Mouse (Mus musculus) heart, embryonic 10.5 days (tissue): Measurements from ENCODE around the gene Cass4. TPM values are rescaled to one million over a fixed set of nuclear protein-coding genes. Genes with fewer than 3 reads are reported as not detected.

Experiments
- DNase-seq: peaks from one replicate; pipeline ENCODE4 v3.0.0-alpha.2; 2017; ENCODE audit warnings: low spot score
- H3K27ac ChIP-seq: fragments of 300-500 bp; sonication (generic); 2 replicates; pipeline ENCODE4 v1.5.1; 2016; ENCODE audit warnings: mild to moderate bottlenecking
- H3K27me3 ChIP-seq: fragments of 300-500 bp; sonication (generic); 2 replicates; pipeline ENCODE4 v1.6.1; 2016; ENCODE audit warnings: mild to moderate bottlenecking; ENCODE audit not compliant: poor library complexity, insufficient read depth, severe bottlenecking
- H3K36me3 ChIP-seq: fragments of 300-500 bp; sonication (generic); 2 replicates; pipeline ENCODE4 v1.6.1; 2016; ENCODE audit warnings: mild to moderate bottlenecking, moderate library complexity
- H3K4me1 ChIP-seq: fragments of 300-500 bp; sonication (generic); 2 replicates; pipeline ENCODE4 v1.6.1; 2016; ENCODE audit warnings: mild to moderate bottlenecking
- H3K4me3 ChIP-seq: fragments of 300-500 bp; sonication (generic); 2 replicates; pipeline ENCODE4 v1.5.1; 2016; ENCODE audit warnings: mild to moderate bottlenecking, moderate library complexity
- H3K9me3 ChIP-seq: fragments of 300-500 bp; sonication (generic); 2 replicates; pipeline ENCODE4 v1.6.1; 2016; ENCODE audit warnings: mild to moderate bottlenecking, moderate library complexity
- WGBS: fragments of 180-500 bp; shearing (Covaris S2); methylation state at CpG from one replicate; pipeline ENCODE4 v1.1.7; 2016; 5-methylcytosine and 5-hydroxymethylcytosine counted together
- polyA plus RNA-seq: library from polyadenylated mRNA; unstranded; fragments of >200 nt; fragmentation: Nextera tagmentation; extraction: Ambion mirVana; gene quantifications from 2 replicates; pipeline ENCODE4 v1.2.1, GENCODE M21; 2016

Cass4 gene
- polyA plus RNA-seq, 1 experiment from 2014 or later = 0.20 TPM

GRCm38 (mm10) chr2:172452458-172452857 is 58.9 kb downstream of the Cass4 start:
- 87% methylated on average over 10 of the region's 10 CpGs for WGBS

GRCm38 (mm10) chr2:172458496-172458895 is 64.9 kb downstream of the Cass4 start, which contains the start of gene Gcnt7:
Gcnt7 (minus strand) TSS chr2:172458596.
- 85% methylated on average over 11 of the region's 11 CpGs for WGBS
- peaks cover 16% of the 10 kb centered on the region; the same call in 1 of the 2 replicates for H3K4me1 ChIP-seq
- no peak within 1 kb of the TSS for H3K27ac ChIP-seq
- no peaks in the 10 kb centered on the region for H3K27me3 ChIP-seq
- no peak within 1 kb of the TSS for H3K4me3 ChIP-seq
- no peak for DNase-seq
- H3K36me3 ChIP-seq = peaks cover 47% of the 10 kb centered on the region
- no peaks in the 10 kb centered on the region for H3K9me3 ChIP-seq

More at GRCm38 (mm10) chr2:172452458-172452857, 58.9 kb downstream of the Cass4 start:
- DNase-seq = no peak
- Histone ChIP-seq H3K9me3 (no peaks in the 10 kb centered on the region), H3K4me1 (no peaks in the 10 kb centered on the region), H3K27ac (no peak overlapping the region), H3K4me3 (no peak overlapping the region), H3K27me3 (no peaks in the 10 kb centered on the region), H3K36me3 (peaks cover 69% of the 10 kb centered on the region)

- Histone ChIP-seq H3K4me1 (peaks cover 16% of the 10 kb centered on the region; the same call in 1 of the 2 replicates), H3K4me3 (no peak overlapping the region), H3K9me3 (no peaks in the 10 kb centered on the region), H3K27me3 (no peaks in the 10 kb centered on the region), H3K27ac (no peak overlapping the region), H3K36me3 (peaks cover 58% of the 10 kb centered on the region)
- DNase-seq = no peak
- WGBS = 70% methylated on average over 2 of the region's 2 CpGs
These were observed 67.1 kb downstream of the Cass4 start for GRCm38 (mm10) chr2:172460647-172461046.

DNA sequence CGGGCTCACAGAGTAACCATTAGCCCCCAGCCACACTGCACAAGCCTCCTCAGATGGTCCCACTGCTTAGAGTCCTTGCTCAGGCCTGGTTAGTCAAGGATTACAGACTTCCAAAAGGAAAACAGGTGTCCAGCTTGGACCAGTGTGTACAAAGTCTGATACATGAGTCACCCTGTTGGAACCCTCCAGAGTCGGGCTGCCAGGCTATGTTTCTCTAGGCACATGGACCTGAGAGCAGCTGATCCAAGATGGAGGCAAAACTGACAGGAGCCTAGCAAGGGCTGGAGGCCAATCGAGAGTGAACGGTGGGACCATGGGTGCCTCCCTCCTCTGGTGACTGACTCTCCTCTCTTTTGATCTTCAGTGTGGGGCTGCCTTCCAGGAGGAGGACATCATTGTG is 69.2 kb downstream of the Cass4 start:
- peaks cover 16% of the 10 kb centered on the region; the same call in 1 of the 2 replicates for H3K4me1 ChIP-seq
- no peak overlapping the region for H3K4me3 ChIP-seq
- WGBS = 90% methylated on average over 4 of the region's 4 CpGs
- DNase-seq = no peak
- peaks cover 69% of the 10 kb centered on the region for H3K36me3 ChIP-seq
- H3K27ac ChIP-seq = no peak overlapping the region
- no peaks in the 10 kb centered on the region for H3K27me3 ChIP-seq
- H3K9me3 ChIP-seq = no peaks in the 10 kb centered on the region

- Histone ChIP-seq H3K4me1 (0 out of 2 replicates have a peak, but pooled peaks cover 3% of the 10 kb centered on the region), H3K9me3 (no peaks in the 10 kb centered on the region), H3K27me3 (no peaks in the 10 kb centered on the region), H3K36me3 (peaks cover 72% of the 10 kb centered on the region), H3K4me3 (no peak overlapping the region), H3K27ac (no peak overlapping the region)
- WGBS = 92% methylated on average over 11 of the region's 11 CpGs
- DNase-seq = no peak
These were observed 73.0 kb downstream of the Cass4 start for GRCm38 (mm10) chr2:172466427-172467132.

- Histone ChIP-seq H3K9me3 (no peaks in the 10 kb centered on the region), H3K4me1 (no peaks in the 10 kb centered on the region), H3K36me3 (peaks cover 68% of the 10 kb centered on the region), H3K27me3 (no peaks in the 10 kb centered on the region), H3K4me3 (no peak overlapping the region), H3K27ac (no peak overlapping the region)
- WGBS = 92% methylated on average over 5 of the region's 5 CpGs
- DNase-seq = no peak
These were observed 73.6 kb downstream of the Cass4 start for GRCm38 (mm10) chr2:172467206-172467605.

GRCm38 (mm10) chr2:172468346-172468819 is 74.8 kb downstream of the Cass4 start:
- peaks cover 63% of the 10 kb centered on the region for H3K36me3 ChIP-seq
- no peak overlapping the region for H3K4me3 ChIP-seq
- H3K27me3 ChIP-seq = no peaks in the 10 kb centered on the region
- no peaks in the 10 kb centered on the region for H3K4me1 ChIP-seq
- DNase-seq = no peak
- WGBS = 95% methylated on average over 11 of the region's 11 CpGs
- H3K9me3 ChIP-seq = no peaks in the 10 kb centered on the region
- H3K27ac ChIP-seq = no peak overlapping the region

DNA sequence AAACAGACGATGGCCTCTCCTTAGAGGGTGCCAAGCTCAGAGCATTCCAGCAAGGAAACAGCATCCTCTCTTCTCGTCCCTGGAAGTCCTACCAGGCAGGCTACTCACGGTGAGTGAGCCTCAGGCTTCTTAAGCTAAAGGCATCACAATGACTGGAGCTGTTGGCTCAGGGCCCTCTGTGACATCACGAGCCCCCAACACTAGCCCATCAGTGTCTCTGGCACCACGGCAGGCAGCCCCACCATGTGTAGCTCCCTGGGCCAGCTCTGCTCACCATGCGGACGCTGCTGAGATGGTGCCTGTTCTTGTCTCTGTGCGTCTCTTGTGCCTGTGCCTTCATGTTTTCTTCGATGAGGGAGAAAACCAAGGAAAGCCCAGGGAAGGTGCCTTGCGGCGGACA is 78.7 kb downstream of the Cass4 start, which contains the start of gene Fam209:
Gene Fam209, plus strand, starts transcription at position 203 of the 400 bp plus-strand sequence.
- Histone ChIP-seq H3K9me3 (no peaks in the 10 kb centered on the region), H3K4me1 (peaks cover 12% of the 10 kb centered on the region), H3K4me3 (no peak within 1 kb of the TSS), H3K27ac (no peak within 1 kb of the TSS), H3K27me3 (no peaks in the 10 kb centered on the region), H3K36me3 (peaks cover 27% of the 10 kb centered on the region)
- WGBS = 85% methylated on average over 11 of the region's 11 CpGs
- DNase-seq = no peak

- Histone ChIP-seq H3K27me3 (no peaks in the 10 kb centered on the region), H3K27ac (no peak overlapping the region), H3K4me1 (peaks cover 12% of the 10 kb centered on the region), H3K36me3 (peaks cover 15% of the 10 kb centered on the region), H3K4me3 (no peak overlapping the region), H3K9me3 (no peaks in the 10 kb centered on the region)
- DNase-seq = no peak
- WGBS = 75% methylated on average over 8 of the region's 8 CpGs
These were observed 80.0 kb downstream of the Cass4 start for GRCm38 (mm10) chr2:172473591-172473990.

DNA sequence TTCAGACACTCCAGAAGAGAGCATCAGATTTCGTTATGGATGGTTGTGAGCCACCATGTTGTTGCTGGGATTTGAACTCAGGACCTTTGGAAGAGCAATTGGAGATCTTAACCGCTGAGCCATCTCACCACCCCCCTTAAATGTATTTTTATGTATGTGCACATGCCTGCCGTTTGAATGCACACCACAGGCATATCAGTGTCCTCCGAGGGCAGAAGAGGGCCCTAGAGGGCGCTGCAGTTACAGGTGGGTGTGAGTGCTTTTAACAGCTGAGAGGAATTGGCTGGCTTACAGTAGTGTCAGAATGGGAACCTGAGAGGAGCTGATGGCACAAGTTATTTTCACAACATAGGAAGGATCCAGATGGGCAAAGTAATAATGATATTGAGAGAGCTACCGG is 81.4 kb downstream of the Cass4 start:
- no peaks in the 10 kb centered on the region for H3K27me3 ChIP-seq
- H3K9me3 ChIP-seq = no peaks in the 10 kb centered on the region
- H3K4me1 ChIP-seq = peaks cover 12% of the 10 kb centered on the region
- WGBS = 37% methylated on average over 6 of the region's 6 CpGs
- DNase-seq = no peak
- no peak overlapping the region for H3K27ac ChIP-seq
- H3K4me3 ChIP-seq = no peak overlapping the region
- H3K36me3 ChIP-seq = peaks cover 1% of the 10 kb centered on the region

- peaks cover 12% of the 10 kb centered on the region for H3K4me1 ChIP-seq
- H3K4me3 ChIP-seq = peak overlapping the region; percentile 28
- H3K9me3 ChIP-seq = no peaks in the 10 kb centered on the region
- H3K27me3 ChIP-seq = no peaks in the 10 kb centered on the region
- H3K27ac ChIP-seq = peak overlapping the region; percentile 71
- DNase-seq = no peak
- 15% methylated on average over 10 of the region's 10 CpGs for WGBS
- H3K36me3 ChIP-seq = no peaks in the 10 kb centered on the region
These were observed 83.2 kb downstream of the Cass4 start for GRCm38 (mm10) chr2:172476707-172477260.

DNA sequence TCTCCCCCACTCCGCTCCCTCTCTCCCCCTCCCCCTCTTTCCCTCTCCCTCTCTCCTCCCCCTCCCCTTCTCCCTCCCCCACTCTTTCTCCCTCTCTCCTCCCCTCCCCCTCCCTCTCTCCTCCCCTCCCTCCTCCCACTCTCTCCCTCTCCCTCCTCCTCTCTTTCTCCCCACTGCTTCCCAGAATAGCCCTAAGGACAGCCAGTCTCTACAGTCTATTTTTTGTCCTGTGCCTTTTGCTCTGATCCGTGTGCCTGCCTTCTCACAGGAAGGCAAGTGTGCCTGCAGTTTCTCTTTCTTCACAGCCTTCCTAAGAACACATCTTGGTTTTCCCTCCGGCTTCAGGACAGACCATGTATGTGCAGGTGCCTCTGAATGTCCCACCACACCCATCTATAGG is 83.8 kb downstream of the Cass4 start:
- 30% methylated on average over 3 of the region's 3 CpGs for WGBS
- Histone ChIP-seq H3K4me3 (peak overlapping the region; percentile 40), H3K27me3 (no peaks in the 10 kb centered on the region), H3K4me1 (peaks cover 12% of the 10 kb centered on the region), H3K36me3 (no peaks in the 10 kb centered on the region), H3K9me3 (no peaks in the 10 kb centered on the region), H3K27ac (peak overlapping the region; percentile 71)
- DNase-seq = no peak

DNA sequence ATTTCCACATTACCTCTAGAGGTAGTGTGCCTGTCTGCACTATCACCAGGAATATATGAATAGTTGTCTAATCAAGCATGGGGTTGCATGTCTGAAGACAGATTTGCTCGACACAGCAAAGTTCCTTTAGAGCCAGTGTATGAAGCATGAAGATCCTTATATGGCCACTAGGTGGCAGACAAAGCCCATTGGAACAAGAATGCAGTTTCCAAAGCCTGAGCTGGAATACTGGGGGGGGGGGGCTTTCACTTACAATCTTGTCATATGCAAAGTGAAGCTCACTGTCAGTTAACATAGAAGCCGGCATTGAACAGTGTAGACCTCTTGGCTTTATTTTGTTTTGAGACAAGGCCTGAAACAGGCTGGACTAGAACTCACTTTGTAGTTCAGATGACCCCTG is 84.3 kb downstream of the Cass4 start:
- Histone ChIP-seq H3K27me3 (no peaks in the 10 kb centered on the region), H3K4me3 (peak overlapping the region; percentile 40), H3K4me1 (peaks cover 12% of the 10 kb centered on the region), H3K27ac (peak overlapping the region; percentile 71), H3K36me3 (no peaks in the 10 kb centered on the region), H3K9me3 (no peaks in the 10 kb centered on the region)
- 8% methylated on average over 2 of the region's 2 CpGs for WGBS
- DNase-seq = no peak
